Mouse (Mus musculus): ENCODE data around the gene Iglon5. TPM values are rescaled to one million over a fixed set of nuclear protein-coding genes. Genes with fewer than 3 reads are reported as not detected.

Gene Iglon5
- polyA plus RNA-seq, 1 experiment from 2014 or later: not detected

GRCm38 (mm10) chr7:43464864-43465343, 25.0 kb downstream of the Iglon5 start:
- Histone ChIP-seq H3K9me3 (replicated peaks) (no peaks in the 10 kb centered on the region), H3K4me3 (replicated peaks) (peak overlapping the region; percentile 63), H3K4me1 (replicated peaks) (peaks cover 22% of the 10 kb centered on the region), H3K27me3 (peaks cover 18% of the 10 kb centered on the region), H3K27ac (no peak overlapping the region), H3K9ac (peak overlapping the region; percentile 66), H3K36me3 (no peaks in the 10 kb centered on the region), H3K4me2 (peak overlapping the region; percentile 94)
- DNase-seq (no peak), ATAC-seq (ENCODE audit: low read depth) (no peak)
- whole genome bisulfite sequencing (ENCODE audit: insufficient replicate concordance): 4% methylated on average over 35 of the region's 35 CpGs

GRCm38 (mm10) chr7:43463976-43464375, 25.9 kb downstream of the Iglon5 start:
- WGBS (ENCODE audit: insufficient replicate concordance): 68% methylated on average over 7 of the region's 7 CpGs
- H3K4me2 ChIP-seq: no peak overlapping the region
- no peaks in the 10 kb centered on the region for H3K9me3 ChIP-seq (replicated peaks)
- peaks cover 18% of the 10 kb centered on the region for H3K27me3 ChIP-seq
- no peak overlapping the region for H3K27ac ChIP-seq
- no peaks in the 10 kb centered on the region for H3K36me3 ChIP-seq
- H3K4me1 ChIP-seq (replicated peaks): peaks cover 22% of the 10 kb centered on the region
- no peak for ATAC-seq (ENCODE audit: low read depth)
- H3K4me3 ChIP-seq (replicated peaks): no peak overlapping the region
- no peak overlapping the region for H3K9ac ChIP-seq
- no peak for DNase-seq

GRCm38 (mm10) chr7:43462851-43463250, 27.0 kb downstream of the Iglon5 start, which contains the start of gene Vsig10l:
Vsig10l (plus strand) TSS chr7:43463151.
- Histone ChIP-seq H3K4me3 (replicated peaks) (no peak within 1 kb of the TSS), H3K36me3 (peaks cover under 1% of the 10 kb centered on the region; the same call in 1 of the 2 replicates), H3K4me2 (no peak within 1 kb of the TSS), H3K9me3 (replicated peaks) (no peaks in the 10 kb centered on the region), H3K27me3 (peaks cover 18% of the 10 kb centered on the region), H3K4me1 (replicated peaks) (peaks cover 22% of the 10 kb centered on the region), H3K27ac (no peak within 1 kb of the TSS), H3K9ac (no peak within 1 kb of the TSS)
- ATAC-seq (ENCODE audit: low read depth): no peak
- WGBS (ENCODE audit: insufficient replicate concordance): 64% methylated on average over 4 of the region's 4 CpGs
- no peak for DNase-seq

- Histone ChIP-seq H3K9me3 (replicated peaks) (no peaks in the 10 kb centered on the region), H3K36me3 (peaks cover 72% of the 10 kb centered on the region), H3K4me2 (no peak overlapping the region), H3K4me3 (replicated peaks) (no peak overlapping the region), H3K4me1 (replicated peaks) (peaks cover 20% of the 10 kb centered on the region), H3K27me3 (no peaks in the 10 kb centered on the region), H3K9ac (no peak overlapping the region), H3K27ac (no peak overlapping the region)
- no peak for DNase-seq
- 75% methylated on average over 6 of the region's 6 CpGs for WGBS (ENCODE audit: insufficient replicate concordance)
- ATAC-seq (ENCODE audit: low read depth): no peak
Observed at GRCm38 (mm10) chr7:43454371-43454770, 35.5 kb downstream of the Iglon5 start.

- DNase-seq (no peak), ATAC-seq (ENCODE audit: low read depth) (no peak)
- H3K9me3 ChIP-seq (replicated peaks): no peaks in the 10 kb centered on the region
- H3K27ac ChIP-seq: no peak overlapping the region
- 74% methylated on average over 14 of the region's 14 CpGs for WGBS (ENCODE audit: insufficient replicate concordance)
- peaks cover 26% of the 10 kb centered on the region for H3K4me1 ChIP-seq (replicated peaks)
- H3K9ac ChIP-seq: no peak overlapping the region
- H3K4me3 ChIP-seq (replicated peaks): no peak overlapping the region
- peaks cover 72% of the 10 kb centered on the region for H3K36me3 ChIP-seq
- no peak overlapping the region for H3K4me2 ChIP-seq
- no peaks in the 10 kb centered on the region for H3K27me3 ChIP-seq
Observed at GRCm38 (mm10) chr7:43453599-43454355, 36.1 kb downstream of the Iglon5 start.

GRCm38 (mm10) chr7:43452609-43453008, 37.3 kb downstream of the Iglon5 start:
- ATAC-seq (ENCODE audit: low read depth) (peak; percentile 45; the same call in 1 of the 2 replicates), DNase-seq (no peak)
- Histone ChIP-seq H3K4me2 (no peak overlapping the region), H3K9ac (no peak overlapping the region), H3K27me3 (no peaks in the 10 kb centered on the region), H3K4me1 (replicated peaks) (peaks cover 37% of the 10 kb centered on the region), H3K9me3 (replicated peaks) (no peaks in the 10 kb centered on the region), H3K27ac (no peak overlapping the region), H3K36me3 (peaks cover 69% of the 10 kb centered on the region), H3K4me3 (replicated peaks) (no peak overlapping the region)
- 36% methylated on average over 4 of the region's 4 CpGs for WGBS (ENCODE audit: insufficient replicate concordance)

- no peak overlapping the region for H3K9ac ChIP-seq
- DNase-seq: no peak
- H3K4me2 ChIP-seq: no peak overlapping the region
- peaks cover 45% of the 10 kb centered on the region for H3K4me1 ChIP-seq (replicated peaks)
- no peak overlapping the region for H3K27ac ChIP-seq
- no peak overlapping the region for H3K4me3 ChIP-seq (replicated peaks)
- no peak for ATAC-seq (ENCODE audit: low read depth)
- WGBS (ENCODE audit: insufficient replicate concordance): 89% methylated on average over 11 of the region's 11 CpGs
- no peaks in the 10 kb centered on the region for H3K27me3 ChIP-seq
- peaks cover 60% of the 10 kb centered on the region for H3K36me3 ChIP-seq
- H3K9me3 ChIP-seq (replicated peaks): no peaks in the 10 kb centered on the region
Observed at GRCm38 (mm10) chr7:43451726-43452125, 38.1 kb downstream of the Iglon5 start.

- H3K36me3 ChIP-seq: peaks cover 41% of the 10 kb centered on the region
- ATAC-seq (ENCODE audit: low read depth): no peak
- peaks cover 63% of the 10 kb centered on the region for H3K4me1 ChIP-seq (replicated peaks)
- no peak overlapping the region for H3K4me3 ChIP-seq (replicated peaks)
- 90% methylated on average over 2 of the region's 2 CpGs for WGBS (ENCODE audit: insufficient replicate concordance)
- no peaks in the 10 kb centered on the region for H3K27me3 ChIP-seq
- H3K4me2 ChIP-seq: no peak overlapping the region
- no peaks in the 10 kb centered on the region for H3K9me3 ChIP-seq (replicated peaks)
- H3K27ac ChIP-seq: no peak overlapping the region
- no peak for DNase-seq
- H3K9ac ChIP-seq: no peak overlapping the region
Observed at GRCm38 (mm10) chr7:43449811-43450210, 40.1 kb downstream of the Iglon5 start.

- Histone ChIP-seq H3K9ac (no peak overlapping the region), H3K4me1 (replicated peaks) (peaks cover 65% of the 10 kb centered on the region), H3K27me3 (no peaks in the 10 kb centered on the region), H3K4me2 (no peak overlapping the region), H3K4me3 (replicated peaks) (no peak overlapping the region), H3K36me3 (peaks cover 25% of the 10 kb centered on the region), H3K27ac (no peak overlapping the region), H3K9me3 (replicated peaks) (no peaks in the 10 kb centered on the region)
- no peak for DNase-seq
- 82% methylated on average over 2 of the region's 3 CpGs for WGBS (ENCODE audit: insufficient replicate concordance)
- no peak for ATAC-seq (ENCODE audit: low read depth)
Observed at GRCm38 (mm10) chr7:43448246-43448645, 41.6 kb downstream of the Iglon5 start.

- Histone ChIP-seq H3K9me3 (replicated peaks) (no peaks in the 10 kb centered on the region), H3K4me2 (no peak overlapping the region), H3K9ac (no peak overlapping the region), H3K27ac (no peak overlapping the region), H3K4me1 (replicated peaks) (peaks cover 66% of the 10 kb centered on the region), H3K4me3 (replicated peaks) (no peak overlapping the region), H3K36me3 (peaks cover 21% of the 10 kb centered on the region), H3K27me3 (no peaks in the 10 kb centered on the region)
- no peak for ATAC-seq (ENCODE audit: low read depth)
- 68% methylated on average over 4 of the region's 4 CpGs for WGBS (ENCODE audit: insufficient replicate concordance)
- no peak for DNase-seq
Observed at GRCm38 (mm10) chr7:43447801-43448200, 42.1 kb downstream of the Iglon5 start.

GRCm38 (mm10) chr7:43443917-43444293, 46.0 kb downstream of the Iglon5 start, which contains the start of the genes Etfb and Gm45233:
Etfb (plus strand) TSS chr7:43444083.
Gm45233 (plus strand) TSS chr7:43444128.
- no peaks in the 10 kb centered on the region for H3K9me3 ChIP-seq (replicated peaks)
- no peaks in the 10 kb centered on the region for H3K27me3 ChIP-seq
- peak within 1 kb of the TSS; percentile 77 for H3K9ac ChIP-seq
- peak; percentile 96 for ATAC-seq (ENCODE audit: low read depth)
- H3K4me2 ChIP-seq: peak within 1 kb of the TSS; percentile 97
- peak within 1 kb of the TSS; percentile 75 for H3K4me3 ChIP-seq (replicated peaks)
- DNase-seq: peak; percentile 96
- under 1% methylated on average over 27 of the region's 27 CpGs for WGBS (ENCODE audit: insufficient replicate concordance)
- peaks cover 65% of the 10 kb centered on the region for H3K4me1 ChIP-seq (replicated peaks)
- H3K36me3 ChIP-seq: no peaks in the 10 kb centered on the region
- H3K27ac ChIP-seq: peak within 1 kb of the TSS; percentile 89

Measured in liver, embryonic 13.5 days (tissue).